Mouse (Mus musculus) retina, embryonic 14.5 days (tissue): Measurements from ENCODE around the gene Smc1a.
A peak's percentile ranks its signal among the peaks of the same experiment; 100 is the strongest.

ENCODE experiments used
- DNase-seq: peaks from one replicate; pipeline ENCODE4 v3.0.0-alpha.2; 2015; ENCODE audit warnings: low spot score

Smc1a gene

DNA sequence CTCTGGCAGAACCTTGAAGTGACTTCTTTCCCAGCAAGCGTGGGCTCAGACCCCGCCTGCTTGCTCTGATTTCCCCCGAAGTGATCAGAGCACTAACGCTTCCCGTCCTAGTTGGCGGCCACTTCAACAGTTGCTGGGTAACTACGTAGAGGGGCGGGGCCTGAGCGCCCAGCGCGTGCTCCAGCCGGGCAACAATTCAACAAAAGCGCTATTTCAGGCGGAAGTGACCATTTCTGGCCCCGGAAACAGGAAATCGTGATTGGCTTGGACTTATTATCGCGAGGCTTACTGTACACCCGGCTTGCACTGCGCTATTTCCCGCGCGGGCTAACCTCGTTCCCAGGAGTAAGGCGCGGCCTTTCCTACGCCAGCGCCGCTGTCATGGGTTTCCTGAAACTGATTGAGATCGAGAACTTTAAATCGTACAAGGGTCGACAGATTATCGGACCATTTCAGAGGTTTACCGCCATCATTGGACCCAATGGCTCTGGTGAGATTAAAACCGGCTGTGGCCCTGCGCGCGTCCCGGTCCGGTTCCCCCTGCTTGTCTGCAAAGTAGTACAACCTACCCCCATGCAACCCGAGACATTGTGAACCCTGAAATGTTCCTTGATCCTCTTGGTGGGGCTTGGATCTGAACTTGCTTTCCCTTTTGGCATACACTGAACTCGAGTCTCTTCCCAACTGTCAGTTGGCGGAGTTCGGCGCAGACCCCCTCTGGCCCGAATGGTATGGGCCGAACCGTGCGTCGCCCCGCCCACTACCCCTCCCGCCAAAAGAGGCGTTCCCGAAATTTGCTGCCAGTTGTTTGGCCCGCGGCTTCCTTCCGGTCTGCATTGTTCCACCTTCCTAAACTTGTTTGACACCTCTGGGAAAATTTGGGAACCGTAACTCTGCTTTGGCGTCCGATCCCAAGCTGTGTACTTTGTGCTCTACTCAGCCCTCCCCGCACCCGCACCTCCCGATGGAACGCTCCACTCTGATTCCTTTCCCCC, at the start of gene Smc1a, which contains the start of gene Ribc1:
Smc1a (plus strand) TSS at position 278 of the 995 bp plus-strand sequence.
Ribc1 (minus strand) TSS at position 145 of the 995 bp plus-strand sequence.
- DNase-seq: peak; percentile 93

GRCm38 (mm10) chrX:151999006-151999710, 17.1 kb upstream of the Smc1a start:
- no peak for DNase-seq

- DNase-seq: no peak
These were observed 15.0 kb upstream of the Smc1a start for GRCm38 (mm10) chrX:152001182-152001684.

GRCm38 (mm10) chrX:152001737-152002710, 14.2 kb upstream of the Smc1a start, which contains the start of gene Hsd17b10:
Gene Hsd17b10, plus strand, starts transcription at chrX:152001845.
- peak; percentile 79 for DNase-seq

DNA sequence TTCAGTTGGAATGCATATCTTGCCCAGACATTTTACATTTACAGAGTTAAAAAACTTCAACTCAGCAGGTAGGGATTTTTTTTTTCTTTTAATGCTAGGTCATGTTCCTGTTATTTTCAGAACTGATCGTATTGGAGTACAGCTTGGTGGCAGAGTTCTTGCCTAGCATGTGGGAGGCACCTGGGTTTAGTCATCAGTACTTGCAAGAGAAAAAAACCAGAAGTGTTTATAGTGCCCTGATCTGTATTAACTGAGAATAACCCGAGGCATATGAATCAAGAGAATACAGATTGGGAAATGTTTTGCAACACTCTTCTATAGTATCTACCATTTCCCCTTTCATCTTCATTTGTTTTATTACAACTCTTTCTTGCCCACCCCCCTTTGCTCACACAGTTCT, 13.4 kb upstream of the Smc1a start:
- DNase-seq: no peak

GRCm38 (mm10) chrX:152007863-152008262, 8.4 kb upstream of the Smc1a start:
- no peak for DNase-seq

DNA sequence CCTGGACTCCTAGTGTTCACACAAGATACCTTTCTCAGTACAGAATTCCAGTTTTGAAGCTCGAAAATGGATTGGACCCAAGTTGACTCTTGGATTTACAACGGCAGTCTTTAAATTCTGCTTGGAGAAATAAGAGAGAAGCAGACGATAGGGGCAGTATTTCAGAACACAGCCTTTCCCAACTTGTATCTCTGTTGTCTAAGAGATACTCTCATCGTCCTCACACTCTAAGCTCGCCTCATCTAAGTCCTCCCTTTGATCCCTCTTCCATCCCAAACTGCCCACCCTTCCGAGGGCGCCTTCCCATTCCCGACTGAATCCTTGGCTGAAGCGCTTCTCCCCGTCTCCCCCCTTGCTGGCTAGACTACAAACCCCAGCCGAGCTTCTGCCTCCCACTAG, 477 bp upstream of the Smc1a start:
- no peak for DNase-seq

DNA sequence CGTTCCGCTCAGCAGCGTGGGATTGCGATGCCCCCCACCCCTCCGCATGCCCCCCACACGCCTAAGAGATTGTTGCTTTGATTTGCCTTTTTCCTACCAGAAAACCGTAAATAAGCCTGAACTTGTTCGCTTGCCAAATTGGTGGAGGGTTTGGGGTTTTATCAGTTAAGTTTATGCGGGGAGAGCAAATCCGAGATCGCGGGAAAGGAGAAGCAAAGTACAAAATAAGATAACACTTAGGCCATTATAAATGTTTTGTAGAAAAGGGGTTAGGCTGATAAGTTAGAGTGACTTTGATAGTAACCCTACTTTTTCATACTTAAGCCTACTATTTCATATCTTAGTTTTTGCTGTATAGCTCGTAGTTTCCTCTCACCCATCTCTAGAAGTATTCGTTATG, 958 bp downstream of the Smc1a start:
- no peak for DNase-seq

DNA sequence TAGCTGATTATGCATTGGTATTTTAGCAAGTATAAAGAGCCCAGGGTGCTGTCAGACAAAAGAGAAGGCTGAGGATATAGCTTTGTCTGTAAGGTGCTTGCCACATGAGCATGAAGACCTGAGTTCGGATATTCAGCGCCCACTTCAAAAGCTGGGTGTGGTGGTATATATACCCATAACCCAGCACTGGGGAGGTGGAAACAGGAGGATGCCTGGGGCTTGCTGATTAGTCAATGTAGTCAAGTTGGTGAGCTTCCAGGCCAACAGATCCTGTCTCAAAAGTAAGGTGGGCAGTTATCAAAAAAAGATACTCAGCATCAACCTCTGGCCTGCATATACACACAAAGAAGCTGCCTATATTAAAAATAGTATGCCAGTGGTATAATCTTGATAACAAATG, 3.1 kb downstream of the Smc1a start:
- no peak for DNase-seq

GRCm38 (mm10) chrX:152039865-152040264, 23.6 kb downstream of the Smc1a start:
- no peak for DNase-seq

GRCm38 (mm10) chrX:152047230-152047629, 31.0 kb downstream of the Smc1a start:
- DNase-seq: no peak

DNA sequence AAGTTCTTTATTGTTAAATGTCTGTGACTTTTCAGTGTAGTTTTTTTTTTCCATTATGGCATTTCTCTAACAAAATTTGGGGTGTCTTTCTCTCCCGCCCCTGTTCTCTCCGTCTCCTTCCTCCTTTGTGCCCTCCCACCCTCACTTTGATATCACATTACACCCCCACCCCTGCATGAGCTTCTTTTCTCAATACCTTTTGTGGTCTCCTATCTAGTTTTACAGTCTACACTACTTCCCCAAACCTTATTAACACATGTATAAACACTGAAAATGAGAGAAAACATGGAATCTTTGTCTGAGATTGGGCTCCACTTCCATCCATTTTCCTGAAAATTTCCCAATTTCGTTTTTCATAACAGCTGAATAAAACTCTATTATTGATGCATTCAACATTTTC, 36.3 kb downstream of the Smc1a start:
- no peak for DNase-seq

GRCm38 (mm10) chrX:152054094-152054493, 37.9 kb downstream of the Smc1a start:
- DNase-seq: no peak

DNA sequence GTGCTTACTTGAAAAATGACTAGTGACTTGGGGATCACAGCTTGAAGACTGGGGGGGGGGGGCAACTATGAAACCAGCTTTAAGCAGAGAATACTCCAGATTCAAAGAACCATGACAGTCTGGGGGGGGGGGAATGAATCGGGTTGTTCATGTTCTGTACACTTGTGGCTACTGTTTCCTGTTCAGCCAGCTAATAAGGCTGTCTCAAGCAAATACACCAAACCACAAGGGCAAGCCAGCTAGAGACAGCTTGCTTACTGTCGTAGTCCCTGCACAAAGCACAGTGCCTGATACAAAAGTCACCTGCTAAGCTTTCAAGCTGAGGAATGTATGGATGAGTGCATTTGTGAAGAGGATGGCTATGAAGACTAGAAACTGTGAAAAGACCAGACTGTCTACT, 49.4 kb downstream of the Smc1a start:
- no peak for DNase-seq

- no peak for DNase-seq
These were observed 51.6 kb downstream of the Smc1a start for GRCm38 (mm10) chrX:152067789-152068188.

GRCm38 (mm10) chrX:152089832-152090614, 73.8 kb downstream of the Smc1a start:
- peak; percentile 52 for DNase-seq

GRCm38 (mm10) chrX:152097572-152097971, 81.3 kb downstream of the Smc1a start:
- DNase-seq: no peak
